Mouse (Mus musculus): ENCODE results near the gene Plp2. TPM values are rescaled to one million over a fixed set of nuclear protein-coding genes. Genes with fewer than 3 reads are reported as not detected.

Gene Plp2
- polyA plus RNA-seq, 1 experiment = 549 TPM

DNA sequence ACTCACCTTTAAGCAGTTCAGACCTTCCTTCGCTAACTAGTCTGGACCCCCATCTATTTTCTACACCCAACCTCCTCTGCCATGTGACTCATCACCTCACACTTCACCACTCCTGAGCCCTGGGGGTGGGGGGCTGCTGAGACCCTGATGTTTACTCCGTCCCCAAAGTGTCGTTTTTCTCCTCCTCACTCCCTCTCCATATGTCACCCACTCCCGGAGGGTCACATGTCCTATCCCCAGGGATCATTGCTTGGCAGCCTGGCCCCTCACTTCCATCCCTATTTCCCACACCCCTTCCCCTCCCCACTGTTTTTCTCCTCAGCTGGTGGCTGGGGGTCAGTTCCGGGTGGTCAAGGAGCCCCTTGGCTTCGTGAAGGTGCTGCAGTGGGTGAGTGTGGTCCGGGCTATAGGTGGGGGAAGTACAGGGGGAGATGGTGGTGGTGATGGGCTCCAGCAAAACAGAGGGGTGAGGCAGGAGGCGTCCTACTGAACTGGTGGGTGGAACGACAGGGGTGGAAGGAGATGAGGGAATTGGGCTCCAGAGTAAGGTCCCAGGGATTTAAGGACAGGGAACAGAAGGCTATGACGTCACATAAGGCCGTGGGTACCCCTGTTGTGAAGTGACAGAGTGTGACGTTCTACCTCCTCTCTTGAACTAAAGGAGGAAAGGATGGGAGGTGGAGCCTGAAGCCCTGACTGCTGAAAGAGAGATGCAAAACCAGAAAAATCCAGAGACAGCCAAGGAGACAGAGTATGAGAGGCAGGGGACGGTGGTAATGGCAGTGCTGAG is 31.5 kb downstream of the Plp2 start:
- Histone ChIP-seq H3ac (ENCODE audit: control insufficient read depth, insufficient read length, low read depth) (no peak overlapping the region), H3K79me2 (ENCODE audit: control insufficient read depth, insufficient read depth) (no peaks in the 10 kb centered on the region), H3K79me3 (ENCODE audit: low read depth) (no peaks in the 10 kb centered on the region), H3K36me3 (ENCODE audit: control insufficient read depth, insufficient read depth) (no peaks in the 10 kb centered on the region), H3K27me3 (ENCODE audit: control insufficient read depth, insufficient read depth, insufficient read length) (peaks cover 11% of the 10 kb centered on the region), H3K4me3 (ENCODE audit: insufficient read depth, poor library complexity, severe bottlenecking) (no peak overlapping the region)
- no peak for TF ChIP-seq USF1 (IDR thresholded peaks at IDR 0.05; ENCODE audit: low read depth)
- TF ChIP-seq FOSL1 (IDR thresholded peaks at IDR 0.05; ENCODE audit: insufficient read depth, low read length, poor library complexity, severe bottlenecking) = no peak
- no peak for TF ChIP-seq MYOG (IDR thresholded peaks at IDR 0.05; ENCODE audit: control insufficient read depth, extremely low read depth, insufficient read length)
- no peak for TF ChIP-seq CTCF (IDR thresholded peaks at IDR 0.05; ENCODE audit: control insufficient read depth, insufficient read depth, insufficient read length)
- TF ChIP-seq CEBPB (IDR thresholded peaks at IDR 0.05; ENCODE audit: low read depth) = no peak
- no peak for TF ChIP-seq MYOD1 (IDR thresholded peaks at IDR 0.05; ENCODE audit: control insufficient read depth, insufficient read length, low read depth)
- no peak for TF ChIP-seq MAX (IDR thresholded peaks at IDR 0.05)

DNA sequence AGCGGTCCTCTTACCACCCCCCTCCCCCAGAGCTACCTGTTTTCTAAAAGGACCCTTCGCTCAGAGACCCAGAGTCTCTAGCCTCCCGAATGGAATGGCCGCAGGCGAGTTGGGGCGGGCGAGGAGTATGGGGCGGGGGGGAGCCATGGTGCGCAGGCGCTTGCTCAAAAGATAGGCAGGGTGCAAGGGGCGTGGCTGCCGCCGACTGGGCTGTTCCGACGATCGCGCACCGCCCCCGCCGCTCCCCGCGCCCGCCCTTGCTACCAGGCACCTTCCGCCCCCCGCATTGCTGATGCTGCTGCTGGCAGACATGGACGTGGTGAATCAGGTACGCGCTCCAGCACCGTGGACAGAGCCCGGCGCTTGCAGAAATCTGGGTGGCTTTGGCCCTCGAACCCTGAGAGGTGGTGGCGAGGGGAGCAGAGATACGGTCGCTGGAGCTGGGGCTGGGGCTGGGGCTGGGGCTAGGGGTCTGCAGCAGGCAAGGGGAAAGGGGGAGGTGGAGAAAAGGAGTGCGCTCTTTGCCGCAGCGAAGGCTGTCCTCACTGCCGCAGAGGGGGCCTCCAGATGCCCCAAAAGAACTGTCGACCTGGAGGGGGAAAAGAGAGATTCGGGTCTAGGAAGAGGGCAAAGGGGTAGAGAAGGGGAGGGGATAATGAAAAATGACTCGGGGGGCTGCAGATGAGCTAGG is 32.6 kb downstream of the Plp2 start, which contains the start of gene Syp:
Gene Syp, plus strand, starts transcription at position 71 of the 691 bp plus-strand sequence.
- Histone ChIP-seq H3K27me3 (ENCODE audit: control insufficient read depth, insufficient read depth, insufficient read length) (peaks cover 11% of the 10 kb centered on the region), H3K79me2 (ENCODE audit: control insufficient read depth, insufficient read depth) (no peaks in the 10 kb centered on the region), H3K4me3 (ENCODE audit: insufficient read depth, poor library complexity, severe bottlenecking) (no peak within 1 kb of the TSS), H3K36me3 (ENCODE audit: control insufficient read depth, insufficient read depth) (no peaks in the 10 kb centered on the region), H3ac (ENCODE audit: control insufficient read depth, insufficient read length, low read depth) (no peak within 1 kb of the TSS), H3K79me3 (ENCODE audit: low read depth) (no peaks in the 10 kb centered on the region)
- no peak for TF ChIP-seq FOSL1 (IDR thresholded peaks at IDR 0.05; ENCODE audit: insufficient read depth, low read length, poor library complexity, severe bottlenecking)
- TF ChIP-seq MYOD1 (IDR thresholded peaks at IDR 0.05; ENCODE audit: control insufficient read depth, insufficient read length, low read depth) = no peak
- TF ChIP-seq MYOG (IDR thresholded peaks at IDR 0.05; ENCODE audit: control insufficient read depth, extremely low read depth, insufficient read length) = no peak

DNA sequence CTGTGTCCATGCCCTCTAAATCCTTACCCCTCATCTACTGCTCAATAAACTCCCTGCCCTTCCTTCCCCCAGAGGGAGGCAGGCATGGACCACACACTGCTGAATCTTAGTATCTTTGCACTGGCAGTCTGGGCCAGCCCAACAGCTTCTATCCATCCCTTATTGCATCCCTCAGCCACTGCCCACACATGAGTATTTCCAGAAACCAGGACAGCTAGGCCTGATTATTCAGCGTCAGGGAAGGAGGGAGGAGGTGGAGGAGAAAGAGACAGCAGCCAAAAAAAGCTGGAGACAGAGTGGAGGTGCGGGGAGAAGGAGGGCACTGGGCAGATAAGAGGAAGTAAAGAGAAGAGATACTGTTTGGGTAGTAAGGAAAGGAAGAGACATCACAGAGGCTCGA is 36.1 kb downstream of the Plp2 start:
- peaks cover 17% of the 10 kb centered on the region for H3K27me3 ChIP-seq (ENCODE audit: control insufficient read depth, insufficient read depth, insufficient read length)
- no peak overlapping the region for H3K4me3 ChIP-seq (ENCODE audit: insufficient read depth, poor library complexity, severe bottlenecking)
- no peaks in the 10 kb centered on the region for H3K79me3 ChIP-seq (ENCODE audit: low read depth)
- H3K79me2 ChIP-seq (ENCODE audit: control insufficient read depth, insufficient read depth) = no peaks in the 10 kb centered on the region
- no peak for TF ChIP-seq MYOD1 (IDR thresholded peaks at IDR 0.05; ENCODE audit: control insufficient read depth, insufficient read length, low read depth)
- no peak for TF ChIP-seq MAX (IDR thresholded peaks at IDR 0.05)
- TF ChIP-seq MYOG (IDR thresholded peaks at IDR 0.05; ENCODE audit: control insufficient read depth, extremely low read depth, insufficient read length) = no peak
- no peak for TF ChIP-seq USF1 (IDR thresholded peaks at IDR 0.05; ENCODE audit: low read depth)
- TF ChIP-seq CEBPB (IDR thresholded peaks at IDR 0.05; ENCODE audit: low read depth) = no peak
- TF ChIP-seq CTCF (IDR thresholded peaks at IDR 0.05; ENCODE audit: control insufficient read depth, insufficient read depth, insufficient read length) = no peak
- no peak for TF ChIP-seq FOSL1 (IDR thresholded peaks at IDR 0.05; ENCODE audit: insufficient read depth, low read length, poor library complexity, severe bottlenecking)
- no peak overlapping the region for H3ac ChIP-seq (ENCODE audit: control insufficient read depth, insufficient read length, low read depth)
- H3K36me3 ChIP-seq (ENCODE audit: control insufficient read depth, insufficient read depth) = no peaks in the 10 kb centered on the region

GRCm38 (mm10) chrX:7632560-7632959 is 38.6 kb downstream of the Plp2 start:
- Histone ChIP-seq H3K27me3 (ENCODE audit: control insufficient read depth, insufficient read depth, insufficient read length) (peaks cover 13% of the 10 kb centered on the region), H3K79me2 (ENCODE audit: control insufficient read depth, insufficient read depth) (no peaks in the 10 kb centered on the region), H3ac (ENCODE audit: control insufficient read depth, insufficient read length, low read depth) (no peak overlapping the region), H3K36me3 (ENCODE audit: control insufficient read depth, insufficient read depth) (no peaks in the 10 kb centered on the region), H3K79me3 (ENCODE audit: low read depth) (no peaks in the 10 kb centered on the region), H3K4me3 (ENCODE audit: insufficient read depth, poor library complexity, severe bottlenecking) (no peak overlapping the region)
- TF ChIP-seq MYOD1 (IDR thresholded peaks at IDR 0.05; ENCODE audit: control insufficient read depth, insufficient read length, low read depth) (no peak), USF1 (IDR thresholded peaks at IDR 0.05; ENCODE audit: low read depth) (no peak), FOSL1 (IDR thresholded peaks at IDR 0.05; ENCODE audit: insufficient read depth, low read length, poor library complexity, severe bottlenecking) (no peak), CTCF (IDR thresholded peaks at IDR 0.05; ENCODE audit: control insufficient read depth, insufficient read depth, insufficient read length) (no peak), CEBPB (IDR thresholded peaks at IDR 0.05; ENCODE audit: low read depth) (no peak), MYOG (IDR thresholded peaks at IDR 0.05; ENCODE audit: control insufficient read depth, extremely low read depth, insufficient read length) (no peak)

Other genes starting within 250 kb of the Plp2 start
- gene Foxp3, start 97.7 kb downstream of the Plp2 start, polyA plus RNA-seq (2012; fragmentation: generic; extraction: Trizol) = 0.11 TPM
- gene Ppp1r3f, start 97.1 kb downstream of the Plp2 start, polyA plus RNA-seq (2012; fragmentation: generic; extraction: Trizol) = 3.3 TPM
- gene Ccdc22, start 65.9 kb downstream of the Plp2 start, polyA plus RNA-seq (2012; fragmentation: generic; extraction: Trizol) = 38.0 TPM
- not detected for gene Cacna1f, start 64.3 kb downstream of the Plp2 start, polyA plus RNA-seq (2012; fragmentation: generic; extraction: Trizol)
- 0.75 TPM for gene Syp, start 32.9 kb downstream of the Plp2 start, polyA plus RNA-seq (2012; fragmentation: generic; extraction: Trizol)
- gene Prickle3, start 14.1 kb downstream of the Plp2 start, polyA plus RNA-seq (2012; fragmentation: generic; extraction: Trizol) = 3.0 TPM
- gene Magix, start 9.9 kb upstream of the Plp2 start, polyA plus RNA-seq (2012; fragmentation: generic; extraction: Trizol) = 0.08 TPM
- gene Gpkow, start 25.7 kb upstream of the Plp2 start, polyA plus RNA-seq (2012; fragmentation: generic; extraction: Trizol) = 15.7 TPM
- 18.4 TPM for gene Wdr45, start 42.9 kb upstream of the Plp2 start, polyA plus RNA-seq (2012; fragmentation: generic; extraction: Trizol)
- gene Gm45208, start 50.9 kb upstream of the Plp2 start, polyA plus RNA-seq (2012; fragmentation: generic; extraction: Trizol) = 0.22 TPM
- gene Praf2, start 57.0 kb upstream of the Plp2 start, polyA plus RNA-seq (2012; fragmentation: generic; extraction: Trizol) = 93.9 TPM
- gene Ccdc120, start 79.5 kb upstream of the Plp2 start, polyA plus RNA-seq (2012; fragmentation: generic; extraction: Trizol) = 9.4 TPM
- gene Tfe3, start 91.2 kb upstream of the Plp2 start, polyA plus RNA-seq (2012; fragmentation: generic; extraction: Trizol) = 46.7 TPM
- gene Gripap1, start 118.4 kb upstream of the Plp2 start, polyA plus RNA-seq (2012; fragmentation: generic; extraction: Trizol) = 17.9 TPM
- 0.11 TPM for gene Kcnd1, start 150.9 kb upstream of the Plp2 start, polyA plus RNA-seq (2012; fragmentation: generic; extraction: Trizol)
- gene Otud5, start 170.0 kb upstream of the Plp2 start, polyA plus RNA-seq (2012; fragmentation: generic; extraction: Trizol) = 32.0 TPM
- gene Pim2, start 206.9 kb upstream of the Plp2 start, polyA plus RNA-seq (2012; fragmentation: generic; extraction: Trizol) = 2.4 TPM
- 20.6 TPM for gene Slc35a2, start 212.6 kb upstream of the Plp2 start, polyA plus RNA-seq (2012; fragmentation: generic; extraction: Trizol)
- gene Pqbp1, start 227.9 kb upstream of the Plp2 start, polyA plus RNA-seq (2012; fragmentation: generic; extraction: Trizol) = 79.2 TPM
- 43.1 TPM for gene Timm17b, start 228.0 kb upstream of the Plp2 start, polyA plus RNA-seq (2012; fragmentation: generic; extraction: Trizol)
- not detected for gene Gm10491, start 236.4 kb upstream of the Plp2 start, polyA plus RNA-seq (2012; fragmentation: generic; extraction: Trizol)
- gene Gm10490, start 238.2 kb upstream of the Plp2 start, polyA plus RNA-seq (2012; fragmentation: generic; extraction: Trizol) = 0.27 TPM
- gene Pcsk1n, start 248.4 kb upstream of the Plp2 start, polyA plus RNA-seq (2012; fragmentation: generic; extraction: Trizol) = not detected